Mouse (Mus musculus) large intestine, adult 2 months (tissue): ENCODE data around the gene Ptgs2. TPM values are rescaled to one million over a fixed set of nuclear protein-coding genes. Genes with fewer than 3 reads are reported as not detected.

Source experiments
- DNase-seq: peaks from one replicate; pipeline ENCODE4 v3.0.0-alpha.2; 2012; ENCODE audit warnings: low read depth, low spot score
- WGBS: fragments of 180-500 bp; shearing (Covaris S2); methylation state at CpG from one replicate; pipeline ENCODE4 v1.1.7; 2018; 5-methylcytosine and 5-hydroxymethylcytosine counted together
- polyA plus RNA-seq: library from polyadenylated mRNA; depleted of rRNA; stranded (reverse); fragments of >200 nt; gene quantifications from 2 replicates; pipeline ENCODE4 v1.2.3, GENCODE M21; 2012; rRNA removed

Gene Ptgs2
- polyA plus RNA-seq: 0.86 and 1.7 TPM in 2 replicates

DNA sequence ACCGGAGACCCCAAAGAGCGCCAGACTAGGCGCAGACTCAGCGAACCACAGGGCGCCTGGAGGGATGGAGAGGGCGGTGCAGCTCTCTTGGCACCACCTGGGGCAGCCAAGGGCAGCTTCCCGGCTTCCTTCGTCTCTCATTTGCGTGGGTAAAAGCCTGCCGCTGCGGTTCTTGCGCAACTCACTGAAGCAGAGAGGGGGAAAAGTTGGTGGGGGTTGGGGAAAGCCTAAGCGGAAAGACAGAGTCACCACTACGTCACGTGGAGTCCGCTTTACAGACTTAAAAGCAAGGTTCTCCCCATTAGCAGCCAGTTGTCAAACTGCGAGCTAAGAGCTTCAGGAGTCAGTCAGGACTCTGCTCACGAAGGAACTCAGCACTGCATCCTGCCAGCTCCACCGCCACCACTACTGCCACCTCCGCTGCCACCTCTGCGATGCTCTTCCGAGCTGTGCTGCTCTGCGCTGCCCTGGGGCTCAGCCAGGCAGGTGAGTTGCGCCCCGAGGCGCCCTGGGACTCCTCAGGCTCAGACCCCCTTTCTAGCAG, at the start of gene Ptgs2:
Gene Ptgs2, plus strand, starts transcription at position 242 of the 544 bp plus-strand sequence.
- 3% methylated on average over 26 of the region's 26 CpGs for WGBS
- DNase-seq: no peak

DNA sequence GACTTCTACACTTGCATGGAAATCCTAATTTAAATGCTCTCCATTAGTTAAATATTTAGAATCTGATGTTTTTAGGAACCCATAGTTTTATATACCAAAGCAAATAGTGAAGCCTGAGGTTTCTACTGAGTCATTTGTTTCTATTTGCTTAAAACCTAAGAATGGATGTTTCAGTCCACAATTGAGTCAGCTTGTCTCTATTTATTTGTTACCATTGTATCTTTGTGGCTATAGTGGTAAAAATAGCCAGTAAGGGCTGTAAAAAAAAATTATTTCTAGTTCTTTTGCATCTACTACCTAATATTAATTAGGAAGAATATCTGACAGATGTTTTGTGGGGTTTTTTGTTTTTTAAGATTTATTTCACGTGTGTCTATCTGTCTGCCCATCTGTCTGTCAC, 49.6 kb upstream of the Ptgs2 start:
- WGBS: 70% methylated on average over 1 of the region's 1 CpGs
- no peak for DNase-seq

DNA sequence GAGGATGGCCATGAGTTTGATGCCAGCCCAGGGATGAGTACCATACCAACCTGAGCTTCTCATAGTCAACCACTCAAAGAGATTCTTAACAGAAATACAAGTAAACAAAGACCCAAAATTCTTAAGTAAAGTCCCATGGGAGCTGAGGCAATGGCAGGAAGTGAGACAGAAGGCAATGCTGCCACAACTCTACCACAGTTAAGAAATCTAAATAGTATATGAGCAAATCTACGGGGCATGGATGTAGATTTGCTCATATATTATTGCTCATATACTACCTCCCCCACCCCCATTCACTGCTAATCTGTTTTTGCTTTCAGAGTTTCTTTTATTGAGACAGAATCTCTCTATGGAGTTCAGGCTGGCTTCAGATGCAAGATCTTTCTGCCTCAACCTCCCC, 34.1 kb upstream of the Ptgs2 start:
- WGBS: 75% methylated on average over 1 of the region's 1 CpGs

DNA sequence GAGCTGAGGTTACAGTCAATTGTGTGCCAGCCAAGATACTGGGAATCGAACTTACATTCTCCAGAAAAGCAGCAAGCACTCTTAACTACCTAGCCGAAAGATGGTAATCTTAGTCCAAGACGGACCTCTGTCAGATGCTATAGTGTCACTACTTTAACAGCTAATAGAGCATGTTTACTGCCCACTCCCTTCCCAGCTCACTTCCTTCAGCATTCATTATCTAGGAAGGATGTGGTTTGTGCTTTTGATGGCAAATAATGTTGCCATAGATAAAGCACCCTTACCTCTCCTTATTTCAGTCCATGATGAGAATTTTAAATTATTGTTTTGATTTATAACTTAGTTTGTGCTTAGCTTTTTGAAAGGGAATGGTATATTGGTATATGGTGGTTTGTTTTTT, 27.0 kb upstream of the Ptgs2 start:
- DNase-seq: no peak
- 81% methylated on average over 3 of the region's 3 CpGs for WGBS

More for the DNA sequence above, 34.1 kb upstream of the Ptgs2 start:
- no peak for DNase-seq

DNA sequence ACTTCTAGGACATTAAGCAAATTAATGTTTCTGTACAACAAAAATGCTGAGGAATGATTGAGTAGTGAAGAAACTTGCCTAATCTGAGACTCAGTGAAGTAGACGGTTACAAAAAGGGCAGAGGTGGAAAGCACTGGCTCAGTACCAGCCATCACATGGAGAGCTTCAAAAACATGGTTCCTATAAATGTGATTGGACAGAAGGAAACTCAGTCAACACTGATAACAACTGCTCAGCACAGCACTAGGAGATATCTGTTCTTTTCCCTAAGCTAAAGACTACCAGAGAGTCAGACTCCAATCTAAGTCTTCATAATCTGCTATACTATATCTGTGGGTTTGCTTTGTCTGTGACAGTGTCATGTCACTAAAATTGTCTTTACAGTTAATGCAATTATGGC, 25.2 kb upstream of the Ptgs2 start:
- no peak for DNase-seq
- 71% methylated on average over 1 of the region's 1 CpGs for WGBS

DNA sequence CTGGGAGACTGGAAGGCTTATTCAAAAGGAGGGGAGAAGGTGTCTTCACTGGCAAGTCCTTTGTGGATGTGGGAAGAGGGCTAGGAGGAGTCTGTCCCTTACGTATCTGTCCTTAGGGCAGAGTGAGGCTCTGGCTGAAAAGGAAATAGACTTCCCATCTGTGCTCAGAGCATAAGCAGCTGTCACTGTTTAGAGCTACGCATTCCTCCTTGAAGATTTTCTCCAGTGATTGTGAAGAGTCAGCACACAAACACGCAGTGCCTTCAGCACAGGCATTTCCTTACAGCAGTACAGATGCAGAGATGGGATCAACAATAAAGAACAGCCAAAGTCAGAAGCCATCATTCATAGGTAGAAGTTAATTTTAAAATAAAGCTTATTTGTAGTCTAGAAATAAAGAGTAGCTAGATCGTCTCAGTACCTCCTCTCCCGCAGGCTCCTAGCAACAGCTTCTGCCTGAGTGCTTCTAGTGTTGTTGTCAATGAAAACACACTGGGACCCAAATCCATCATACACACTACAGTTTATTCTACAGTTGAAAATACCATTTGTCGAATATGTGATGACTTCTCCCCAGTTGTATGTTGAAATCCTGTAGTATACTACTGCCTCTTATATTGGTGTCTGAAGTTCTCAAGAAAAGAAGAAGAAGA, 10.7 kb upstream of the Ptgs2 start:
- WGBS: 68% methylated on average over 6 of the region's 6 CpGs
- DNase-seq: no peak

DNA sequence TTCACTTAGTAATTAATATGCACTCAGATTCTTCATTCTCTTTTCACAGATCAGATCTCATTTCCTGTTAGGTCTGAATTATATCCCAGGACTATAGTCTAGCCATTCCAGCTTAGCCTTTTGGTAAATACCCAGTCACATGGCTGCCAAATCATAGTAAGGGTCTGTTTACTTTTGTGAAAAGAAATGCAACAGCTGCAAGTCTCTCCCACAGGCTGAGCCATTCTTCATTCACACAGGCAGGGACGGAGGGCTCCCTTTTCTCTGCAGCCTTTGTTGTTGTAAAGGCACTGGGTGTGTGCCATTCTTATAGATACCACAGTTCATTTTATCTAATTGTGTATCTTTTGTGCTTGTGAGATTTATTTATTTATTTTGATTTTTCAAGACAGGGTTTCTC, 9.6 kb upstream of the Ptgs2 start:
- WGBS: 39% methylated on average over 1 of the region's 1 CpGs
- DNase-seq: no peak

DNA sequence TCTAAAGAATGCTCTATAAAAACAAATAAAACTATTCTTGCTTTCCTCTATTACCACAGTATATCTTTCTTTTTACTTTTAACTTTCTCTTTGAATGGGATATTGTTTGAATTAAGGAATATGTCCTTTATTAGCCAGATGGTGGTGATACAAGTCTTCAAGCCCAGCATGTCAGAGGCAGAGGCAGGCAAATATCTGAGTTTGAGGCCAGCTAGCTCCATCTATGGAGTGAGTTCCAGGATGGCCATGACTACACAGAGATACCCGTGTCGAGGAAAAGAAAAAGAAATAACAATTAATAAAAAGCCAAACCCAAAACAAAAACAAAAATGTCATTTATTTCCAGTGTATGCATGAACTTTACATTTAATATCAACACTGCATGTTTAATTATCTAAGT, 2.8 kb upstream of the Ptgs2 start:
- WGBS: 86% methylated on average over 2 of the region's 2 CpGs
- DNase-seq: no peak

DNA sequence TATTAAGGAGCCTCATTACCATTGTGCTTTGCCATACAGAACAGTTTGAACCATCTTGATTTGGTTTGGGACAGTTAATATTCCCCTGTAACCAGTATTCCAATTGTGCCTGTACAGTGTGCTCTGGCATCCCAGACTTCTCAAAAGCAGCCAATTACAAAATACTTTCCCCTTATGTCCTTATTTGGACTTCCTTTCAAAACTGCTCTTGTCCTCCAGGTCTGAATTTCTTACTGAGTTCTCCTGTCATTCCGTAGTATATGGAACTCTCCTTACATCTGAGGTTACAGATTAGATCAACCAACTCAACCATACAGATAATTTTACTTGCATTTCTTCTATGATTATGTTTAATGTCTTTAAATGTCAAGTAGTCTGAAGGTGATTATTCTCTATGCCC, 2.1 kb upstream of the Ptgs2 start:
- 62% methylated on average over 1 of the region's 1 CpGs for WGBS
- no peak for DNase-seq

DNA sequence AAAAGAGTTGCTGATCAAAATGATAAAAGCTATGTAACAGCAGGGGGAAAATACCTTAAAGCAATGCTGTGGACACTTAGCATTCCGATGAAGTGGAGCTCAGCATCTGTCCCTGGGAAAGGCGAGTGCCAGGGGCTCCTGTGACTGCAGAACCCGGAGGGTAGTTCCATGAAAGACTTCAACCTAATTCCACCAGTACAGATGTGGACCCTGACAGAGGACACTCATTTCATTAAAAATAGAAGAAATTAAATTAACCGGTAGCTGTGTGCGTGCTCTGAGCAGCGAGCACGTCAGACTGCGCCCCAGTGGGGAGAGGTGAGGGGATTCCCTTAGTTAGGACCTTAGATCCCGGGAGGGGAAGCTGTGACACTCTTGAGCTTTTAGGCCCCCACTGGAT, 457 bp upstream of the Ptgs2 start:
- 4% methylated on average over 9 of the region's 9 CpGs for WGBS
- DNase-seq: no peak

DNA sequence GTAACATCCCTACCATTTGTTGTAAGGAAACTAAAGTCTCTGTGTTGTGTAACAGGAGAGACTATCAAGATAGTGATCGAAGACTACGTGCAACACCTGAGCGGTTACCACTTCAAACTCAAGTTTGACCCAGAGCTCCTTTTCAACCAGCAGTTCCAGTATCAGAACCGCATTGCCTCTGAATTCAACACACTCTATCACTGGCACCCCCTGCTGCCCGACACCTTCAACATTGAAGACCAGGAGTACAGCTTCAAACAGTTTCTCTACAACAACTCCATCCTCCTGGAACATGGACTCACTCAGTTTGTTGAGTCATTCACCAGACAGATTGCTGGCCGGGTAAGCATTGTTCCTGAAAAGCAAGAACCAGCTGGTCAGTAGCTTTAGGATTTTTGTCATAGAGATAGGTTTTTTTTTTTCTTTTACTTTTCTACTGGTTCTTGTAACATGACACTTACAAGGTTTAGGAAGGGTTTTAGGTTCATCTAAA, 4.4 kb downstream of the Ptgs2 start:
- DNase-seq: no peak
- WGBS: 86% methylated on average over 6 of the region's 6 CpGs

DNA sequence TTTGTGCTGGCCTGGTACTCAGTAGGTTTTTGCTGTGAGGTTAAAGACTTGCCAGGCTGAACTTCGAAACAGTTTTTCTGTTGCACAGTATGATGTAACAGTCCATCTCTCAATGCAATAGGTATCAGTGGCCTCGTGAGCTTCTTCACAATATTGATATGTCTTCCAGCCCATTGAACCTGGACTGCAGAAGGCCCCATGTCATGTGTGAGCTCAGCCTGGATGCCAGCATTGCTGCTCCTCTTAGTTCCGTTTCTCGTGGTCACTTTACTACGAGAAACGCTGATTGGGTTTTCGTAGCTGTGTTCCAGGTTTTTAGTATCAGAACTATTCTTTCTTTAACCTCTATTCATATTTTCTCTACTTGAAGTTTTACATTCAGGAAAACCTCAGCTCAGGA, 6.9 kb downstream of the Ptgs2 start:
- WGBS: 89% methylated on average over 7 of the region's 7 CpGs
- DNase-seq: no peak

DNA sequence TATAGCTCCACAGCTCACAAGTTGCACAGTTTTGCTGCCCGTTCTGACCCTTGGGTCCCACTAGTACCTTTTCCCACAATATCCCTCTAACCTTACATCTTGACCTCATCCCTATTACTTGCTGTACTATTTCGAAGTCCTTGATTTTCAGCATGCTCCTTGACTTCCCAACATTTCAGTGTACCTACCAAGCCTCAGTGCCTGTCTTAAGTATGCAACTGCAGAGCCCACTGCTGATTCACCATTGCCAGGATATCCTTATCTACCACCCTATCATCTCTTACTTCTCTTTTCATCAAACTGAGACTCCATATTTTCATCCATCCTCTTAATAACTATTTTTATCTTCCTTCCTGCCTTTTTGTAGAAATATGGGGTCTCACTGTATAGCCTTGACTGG, 9.8 kb downstream of the Ptgs2 start:
- DNase-seq: no peak
- WGBS: 80% methylated on average over 2 of the region's 2 CpGs

DNA sequence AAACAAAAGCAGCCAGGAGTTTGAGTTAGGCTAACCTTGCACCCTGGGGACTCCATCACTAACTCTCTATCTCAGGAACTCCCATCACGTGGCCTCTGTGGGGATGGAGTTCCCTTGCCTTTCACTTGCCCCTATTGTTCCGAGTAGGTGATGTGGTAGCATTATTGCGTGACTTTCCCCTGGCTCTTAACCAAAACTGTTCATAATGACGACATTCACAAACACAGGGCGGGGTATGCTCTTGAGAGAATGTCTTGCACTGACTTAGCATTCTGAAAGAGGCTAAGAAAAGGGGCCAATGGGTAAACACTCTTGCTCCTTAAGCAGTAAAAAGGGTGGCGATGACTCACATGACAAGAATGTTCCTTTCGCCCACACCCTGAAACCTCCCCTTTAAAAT, 15.5 kb downstream of the Ptgs2 start:
- WGBS: 30% methylated on average over 7 of the region's 7 CpGs
- DNase-seq: no peak

DNA sequence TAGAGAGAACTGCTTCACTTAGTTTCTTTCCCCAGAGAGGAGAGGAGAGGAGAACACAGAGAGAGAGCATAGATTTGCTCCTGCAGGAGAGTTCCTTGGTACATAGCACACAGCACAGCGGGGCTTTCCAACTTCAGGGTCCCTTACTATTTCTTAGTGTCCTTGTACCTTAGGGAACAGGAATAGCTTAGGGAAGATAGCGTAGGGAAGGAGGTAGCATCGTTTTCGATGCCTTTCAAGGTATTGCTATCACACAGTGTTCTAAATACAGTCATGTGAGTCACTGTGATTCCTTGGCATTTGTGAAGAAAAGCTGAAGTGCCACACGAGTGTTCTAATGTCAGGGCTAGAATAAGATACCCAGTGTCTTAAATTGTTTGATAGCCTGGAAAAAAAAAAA, 18.5 kb downstream of the Ptgs2 start:
- WGBS: 82% methylated on average over 5 of the region's 5 CpGs

DNA sequence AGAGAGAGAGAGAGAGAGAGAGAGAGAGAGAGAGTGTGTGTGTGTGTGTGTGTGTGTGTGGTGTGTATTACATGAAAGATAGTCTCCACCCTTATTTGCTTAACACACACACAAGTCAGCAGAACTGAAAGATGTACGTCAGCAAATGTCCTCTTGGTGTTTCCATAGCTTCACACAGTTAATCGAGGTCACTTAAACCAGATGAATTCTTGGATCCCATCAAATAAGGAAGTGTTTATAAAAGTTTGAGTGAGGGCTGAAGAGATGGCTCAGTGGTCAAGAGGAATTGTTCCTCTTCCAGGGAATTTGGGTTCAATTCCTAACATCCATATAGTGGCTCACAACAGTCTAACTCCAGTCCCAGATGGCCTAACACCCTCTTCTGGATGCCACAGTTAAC, 25.7 kb downstream of the Ptgs2 start:
- DNase-seq: no peak
- 62% methylated on average over 2 of the region's 2 CpGs for WGBS

More for the DNA sequence above, 18.5 kb downstream of the Ptgs2 start:
- DNase-seq: no peak

DNA sequence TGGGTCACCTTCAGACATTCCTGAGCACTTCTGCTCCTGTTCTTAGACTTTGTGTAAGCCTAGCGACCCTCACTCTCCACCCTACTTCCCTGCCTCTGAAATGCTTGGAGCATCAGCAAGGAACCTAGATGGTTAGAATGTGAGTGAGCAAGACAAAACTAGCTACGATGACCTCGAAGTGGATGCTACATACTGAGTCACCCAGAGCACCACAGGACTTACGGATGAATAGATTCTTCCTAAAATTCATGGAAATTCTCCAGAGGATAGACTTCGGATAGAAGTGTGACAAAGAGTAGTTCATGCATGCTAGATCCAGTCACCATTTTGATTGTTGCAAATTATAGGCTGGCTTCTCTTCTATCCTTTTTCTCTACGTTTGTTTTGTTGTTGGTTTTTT, 30.2 kb downstream of the Ptgs2 start:
- WGBS: 54% methylated on average over 6 of the region's 6 CpGs
- no peak for DNase-seq

DNA sequence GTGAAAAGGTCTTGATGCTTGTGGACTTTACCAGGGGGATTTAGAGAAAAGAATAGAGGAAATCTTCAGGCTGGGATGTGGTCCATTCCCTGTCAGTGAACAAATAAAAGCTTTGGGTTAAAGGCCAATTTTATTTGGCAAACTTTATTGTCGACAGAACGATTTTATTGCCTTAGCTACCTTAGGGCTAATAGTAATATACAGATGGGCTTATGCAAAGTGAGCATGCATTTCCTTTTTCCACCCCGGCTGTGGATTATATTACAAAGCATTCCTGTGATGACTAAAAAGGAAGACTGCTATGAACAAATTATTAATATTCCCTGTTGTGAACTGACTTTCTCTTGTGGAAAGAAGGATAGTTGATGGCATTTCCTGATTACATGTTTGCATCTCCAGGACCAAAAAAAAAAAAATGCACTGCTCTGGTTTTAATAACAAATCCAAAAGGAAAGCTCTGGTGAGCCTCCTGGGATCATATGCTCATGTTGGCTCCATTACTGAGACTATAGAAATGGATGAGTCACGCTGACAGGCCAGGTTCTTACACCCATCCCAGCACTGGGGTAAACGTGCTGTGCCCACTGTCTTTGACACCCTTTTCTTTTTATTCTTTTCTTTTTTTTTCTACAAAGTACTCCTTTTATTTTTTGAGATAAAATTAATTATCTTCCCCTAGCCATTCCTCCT, 30.9 kb downstream of the Ptgs2 start:
- 35% methylated on average over 5 of the region's 5 CpGs for WGBS

DNA sequence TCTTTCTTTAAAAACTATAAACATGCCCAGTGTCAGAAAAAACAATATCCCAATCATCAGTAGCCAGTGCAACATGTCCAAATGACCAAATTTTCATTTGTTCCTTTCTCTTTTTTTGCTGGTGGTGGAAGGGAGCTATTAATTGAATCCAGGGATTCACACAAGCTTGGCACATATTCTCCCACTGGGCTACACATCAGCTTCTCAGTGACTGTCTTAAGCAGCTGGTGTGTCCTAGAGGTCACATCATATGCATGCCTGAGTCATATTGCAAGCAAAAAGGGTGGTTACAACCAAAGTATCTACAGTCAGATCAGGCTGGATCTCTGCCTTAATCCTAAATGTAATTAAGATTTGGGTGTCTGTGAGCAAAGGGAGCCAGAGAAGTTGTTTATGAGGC, 35.5 kb downstream of the Ptgs2 start:
- no peak for DNase-seq

More for the DNA sequence above, 30.9 kb downstream of the Ptgs2 start:
- DNase-seq: no peak

DNA sequence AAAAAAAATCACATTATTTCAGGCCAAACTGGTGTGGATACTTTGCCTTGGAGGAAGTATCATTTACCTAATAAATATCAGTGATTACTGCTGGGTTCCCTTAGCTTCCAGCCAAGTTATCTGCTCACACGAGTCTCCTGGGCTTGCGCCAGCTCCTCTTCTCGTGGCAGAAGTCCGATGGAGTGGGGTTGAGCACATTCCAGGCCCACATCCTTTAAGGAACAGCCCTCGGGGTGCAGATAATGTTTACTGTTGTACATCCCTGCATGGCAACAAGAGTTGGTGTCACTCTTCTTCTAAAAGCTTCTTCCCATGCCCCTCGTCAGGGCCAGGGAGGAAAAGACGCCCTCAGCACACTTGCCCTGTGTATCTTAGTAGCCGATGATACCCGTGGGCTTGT, 39.9 kb downstream of the Ptgs2 start:
- DNase-seq: no peak
- 62% methylated on average over 9 of the region's 9 CpGs for WGBS

DNA sequence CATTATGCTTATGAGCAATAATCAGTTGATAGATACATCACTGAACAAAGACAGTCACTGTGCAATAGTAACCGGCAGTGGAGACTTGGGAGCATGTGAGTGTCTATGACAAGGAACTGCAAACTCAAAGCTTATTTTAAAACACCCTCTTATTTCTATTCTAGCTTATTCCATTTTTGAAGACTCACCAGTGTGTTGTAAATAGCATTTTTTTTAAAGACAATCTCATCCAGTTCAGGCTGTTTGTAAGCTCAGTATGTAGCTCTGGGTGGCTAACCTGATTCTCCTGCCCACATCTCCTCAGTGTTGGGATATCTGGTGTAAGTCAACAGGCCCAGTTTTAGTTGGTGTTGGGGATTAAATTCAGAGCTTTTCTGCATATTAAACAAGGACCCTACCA, 42.1 kb downstream of the Ptgs2 start:
- WGBS: 85% methylated on average over 1 of the region's 1 CpGs

More for the DNA sequence above, 42.1 kb downstream of the Ptgs2 start:
- no peak for DNase-seq
